Mouse (Mus musculus) heart, adult 2 months (tissue): ENCODE measurements at regions not wholly inside any gene's neighbourhood (a gene's known extent, or its start where the extent isn't known, plus 50 kb on each side); places are given as distances from the start of the nearest gene placed in this dataset.

Source experiments
- DNase-seq, 2 experiments: peaks; one replicate each; pipeline ENCODE4 v3.0.0; 2021
- H3K27ac ChIP-seq: fragments of 200-600 bp; 2 replicates; pipeline ENCODE4 v1.8.1; 2022
- H3K27me3 ChIP-seq: fragments of 200-500 bp; 2 replicates; pipeline ENCODE4 v1.6.1; 2012; ENCODE audit warnings: mild to moderate bottlenecking, low read length, inconsistent platforms, mixed read lengths; ENCODE audit not compliant: control insufficient read depth, insufficient read depth
- H3K36me3 ChIP-seq: fragments of 200-500 bp; 2 replicates; pipeline ENCODE4 v1.6.1; 2012; ENCODE audit warnings: low read length, inconsistent platforms; ENCODE audit not compliant: control insufficient read depth, insufficient read depth
- H3K4me1 ChIP-seq: fragments of 200-500 bp; 2 replicates; pipeline ENCODE4 v1.6.1; 2011; ENCODE audit warnings: low read length; ENCODE audit not compliant: control insufficient read depth, insufficient read depth
- H3K4me3 ChIP-seq: fragments of 200-600 bp; 2 replicates; pipeline ENCODE4 v1.8.1; 2022
- H3K79me2 ChIP-seq: fragments of 200-500 bp; replicated peaks from 2 replicates; pipeline ENCODE4 v1.6.1; 2012; ENCODE audit warnings: mild to moderate bottlenecking, inconsistent platforms, low read length, moderate library complexity, mixed read lengths; ENCODE audit not compliant: control insufficient read depth, insufficient read depth
- H3K9ac ChIP-seq: fragments of 200-500 bp; 2 replicates; pipeline ENCODE4 v1.6.1; 2012; ENCODE audit warnings: low read depth, mild to moderate bottlenecking, control low read depth, inconsistent platforms, low read length, mixed read lengths
- CTCF ChIP-seq: fragments of 200-600 bp; IDR thresholded peaks from 2 replicates; pipeline ENCODE4 v1.8.1; 2022; ENCODE audit warnings: antibody characterized with exemption, mild to moderate bottlenecking, moderate library complexity
- EP300 ChIP-seq: fragments of 200-500 bp; IDR thresholded peaks from 2 replicates; pipeline ENCODE4 v1.6.1; 2011; ENCODE audit warnings: low read depth, low read length, control low read depth; ENCODE audit not compliant: insufficient read depth
- POLR2A ChIP-seq: fragments of 200-500 bp; IDR thresholded peaks from 2 replicates; pipeline ENCODE4 v1.6.1; 2011; ENCODE audit warnings: mild to moderate bottlenecking, low read depth, low read length, control low read depth; ENCODE audit not compliant: insufficient read depth
- WGBS: fragments of 180-500 bp; shearing (Covaris S2); methylation state at CpG from one replicate; pipeline ENCODE4 v1.1.7; 2018; 5-methylcytosine and 5-hydroxymethylcytosine counted together
- intact Hi-C: fragments of 180-260 bp; cut with DNase I; formaldehyde crosslinking; loops from one replicate; pipeline ENCODE4 v1.15.1; 2025

DNA sequence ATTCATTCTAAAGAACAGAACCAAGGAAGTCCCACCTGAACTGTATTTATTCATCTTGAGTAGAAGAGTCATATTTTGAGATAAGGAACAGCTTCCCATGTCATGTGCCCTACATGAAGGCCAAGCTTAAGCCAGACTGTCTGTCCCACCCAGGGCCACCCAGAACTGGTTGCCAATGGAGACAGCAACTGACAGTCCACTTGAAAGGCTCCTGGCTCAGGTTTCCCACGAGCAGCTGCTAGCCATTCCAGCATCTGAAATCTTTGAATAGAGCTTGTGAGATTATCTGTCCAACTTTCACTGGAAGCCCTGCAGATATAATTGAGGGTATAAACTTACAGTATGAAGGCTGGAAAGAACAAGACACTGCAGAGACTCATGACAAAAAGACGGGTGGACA lies 1510.6 kb downstream of the Slc22a22 start:
- Histone ChIP-seq H3K27me3 (0 out of 2 replicates have a peak, but pooled peaks cover 1% of the 10 kb centered on the region), H3K36me3 (no peaks in the 10 kb centered on the region), H3K27ac (no peak overlapping the region), H3K9ac (no peak overlapping the region), H3K79me2 (no peaks in the 10 kb centered on the region), H3K4me3 (no peak overlapping the region), H3K4me1 (no peaks in the 10 kb centered on the region)
- TF ChIP-seq POLR2A, result no peak
- no peak for TF ChIP-seq EP300
- TF ChIP-seq CTCF, result no peak
- intact Hi-C loops, result no loop called here
- 56% methylated on average over 2 of the region's 2 CpGs for WGBS
- no peak for DNase-seq

DNA sequence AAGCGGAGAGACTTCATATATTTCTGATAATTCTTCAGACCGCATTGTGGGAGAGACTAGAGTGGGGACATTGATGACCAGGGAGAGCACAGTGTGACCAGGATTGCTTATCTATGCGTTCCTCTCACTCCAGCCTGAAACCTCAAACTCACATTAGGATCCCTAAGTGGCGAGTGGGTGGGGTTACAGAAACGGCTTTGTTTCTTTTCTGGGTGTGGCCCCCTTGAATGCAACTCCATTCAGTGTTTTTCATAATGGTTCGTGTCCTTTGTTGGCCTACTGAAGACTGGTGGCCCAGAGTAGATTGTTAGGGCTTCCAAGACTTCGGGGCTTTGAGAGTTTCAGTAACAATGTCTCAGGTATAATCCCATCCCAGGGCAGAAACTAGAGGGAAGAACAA lies 1512.1 kb downstream of the Slc22a22 start:
- no peaks in the 10 kb centered on the region for H3K79me2 ChIP-seq
- no peak for TF ChIP-seq EP300
- TF ChIP-seq POLR2A, result no peak
- TF ChIP-seq CTCF, result no peak
- no peak overlapping the region for H3K4me3 ChIP-seq
- DNase-seq, result no peak
- intact Hi-C loops, result no loop called here
- H3K27ac ChIP-seq, result no peak overlapping the region
- no peaks in the 10 kb centered on the region for H3K4me1 ChIP-seq
- no peak overlapping the region for H3K9ac ChIP-seq
- 64% methylated on average over 7 of the region's 7 CpGs for WGBS
- H3K27me3 ChIP-seq, result 0 out of 2 replicates have a peak, but pooled peaks cover 1% of the 10 kb centered on the region
- H3K36me3 ChIP-seq, result no peaks in the 10 kb centered on the region

DNA sequence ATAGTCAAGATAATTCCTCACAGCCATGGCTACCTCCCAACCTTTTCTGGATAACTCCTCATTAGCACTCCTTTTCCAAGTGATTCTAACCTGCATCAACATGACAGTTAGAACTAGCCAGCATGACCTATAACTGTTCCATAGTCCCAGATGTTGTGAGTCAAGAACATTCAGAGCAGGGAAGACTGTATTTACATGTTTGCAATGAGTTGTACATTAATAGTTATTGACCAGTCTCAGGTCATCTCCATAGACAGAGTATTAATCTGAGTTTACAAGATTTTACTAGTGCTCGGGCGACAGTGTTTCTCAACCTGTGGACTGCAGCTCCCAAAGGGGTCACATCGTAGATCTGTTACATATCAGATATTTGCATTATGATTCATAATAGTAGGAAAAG lies 1515.3 kb downstream of the Slc22a22 start:
- intact Hi-C loops, result no loop called here
- H3K36me3 ChIP-seq, result no peaks in the 10 kb centered on the region
- H3K27me3 ChIP-seq, result no peaks in the 10 kb centered on the region
- no peaks in the 10 kb centered on the region for H3K4me1 ChIP-seq
- no peaks in the 10 kb centered on the region for H3K79me2 ChIP-seq
- no peak for DNase-seq
- no peak overlapping the region for H3K4me3 ChIP-seq
- H3K27ac ChIP-seq, result no peak overlapping the region
- no peak overlapping the region for H3K9ac ChIP-seq
- 95% methylated on average over 3 of the region's 3 CpGs for WGBS
- TF ChIP-seq POLR2A (no peak), EP300 (no peak)
